Mouse (Mus musculus) thymus, adult 2 months (tissue): ENCODE measurements around the gene BC028528.

Experiments
- CTCF ChIP-seq: fragments of 200-500 bp; IDR thresholded peaks from 2 replicates; pipeline ENCODE4 v1.5.1; 2012; ENCODE audit warnings: mild to moderate bottlenecking, control low read depth, low read length, moderate library complexity, borderline replicate concordance; ENCODE audit not compliant: control insufficient read depth, poor library complexity, insufficient read depth; ENCODE audit errors: extremely low read depth
- POLR2A ChIP-seq: fragments of 200-500 bp; IDR thresholded peaks from 2 replicates; pipeline ENCODE4 v1.6.1; 2012; ENCODE audit warnings: mild to moderate bottlenecking, low read length, control low read depth, moderate library complexity; ENCODE audit not compliant: control insufficient read depth, poor library complexity, insufficient read depth; ENCODE audit errors: extremely low read depth

GRCm38 (mm10) chr3:95863578-95863977, 28.2 kb downstream of the BC028528 start:
- TF ChIP-seq POLR2A = no peak
- no peak for TF ChIP-seq CTCF
